In genomic region chr9:73067086-73067485, GRCm38 (mm10) we compare ENCODE assay signal across 9 mouse cellular contexts. TPM values are rescaled to one million over a fixed set of nuclear protein-coding genes. Genes with fewer than 3 reads are reported as not detected.
DNase-seq lines count a peak whose midpoint lies in the region; ATAC-seq and TF ChIP-seq lines count a peak whose summit lies in the region.
"Had no signal": no experiment of that assay in that cellular context is flagged by ENCODE, and none has a peak within 500 bp of the region (broad histone marks: within the 10 kb centered on the region; RNA-seq: fewer than 3 reads in every experiment).

No protein-coding gene starts in this region.

- H3K4me3 ChIP-seq in heart, embryonic 13.5 days = peak overlapping the region; percentile 30
- H3K4me3 ChIP-seq in intestine, postnatal 0 days (ENCODE audit: low read depth, low read length) = no peak overlapping the region
- no peak overlapping the region for H3K4me3 ChIP-seq in midbrain, embryonic 12.5 days

- 38% methylated on average over 10 of the region's 10 CpGs for WGBS in heart, embryonic 13.5 days
- WGBS in intestine, postnatal 0 days = 36% methylated on average over 10 of the region's 10 CpGs
- 35% methylated on average over 10 of the region's 10 CpGs for WGBS in midbrain, embryonic 12.5 days

- H3K9me3 ChIP-seq in heart, embryonic 13.5 days = no peaks in the 10 kb centered on the region
- no peaks in the 10 kb centered on the region for H3K9me3 ChIP-seq in intestine, postnatal 0 days (ENCODE audit: control insufficient read depth)
- no peaks in the 10 kb centered on the region for H3K9me3 ChIP-seq in midbrain, embryonic 12.5 days

- H3K27ac ChIP-seq in heart, embryonic 13.5 days (replicated peaks) = no peak overlapping the region
- no peak overlapping the region for H3K27ac ChIP-seq in intestine, postnatal 0 days (ENCODE audit: low read depth, low read length)
- H3K27ac ChIP-seq in midbrain, embryonic 12.5 days (replicated peaks) = peak overlapping the region; percentile 35; the same call in 1 of the 2 replicates

- H3K36me3 ChIP-seq in heart, embryonic 13.5 days = no peaks in the 10 kb centered on the region
- no peaks in the 10 kb centered on the region for H3K36me3 ChIP-seq in intestine, postnatal 0 days (ENCODE audit: control insufficient read depth, insufficient read depth)
- no peaks in the 10 kb centered on the region for H3K36me3 ChIP-seq in midbrain, embryonic 12.5 days

- no peaks in the 10 kb centered on the region for H3K27me3 ChIP-seq in heart, embryonic 13.5 days (replicated peaks)
- no peaks in the 10 kb centered on the region for H3K27me3 ChIP-seq in intestine, postnatal 0 days (replicated peaks; ENCODE audit: control insufficient read depth, insufficient read depth, low read length)
- H3K27me3 ChIP-seq in midbrain, embryonic 12.5 days = no peaks in the 10 kb centered on the region

- no peak for ATAC-seq in heart, embryonic 13.5 days (ENCODE audit: extremely low read depth, insufficient number of reproducible peaks, low FRiP score, low TSS enrichment)
- ATAC-seq in intestine, postnatal 0 days = no peak
- peak; percentile 38; the same call in 1 of the 2 replicates for ATAC-seq in midbrain, embryonic 12.5 days (ENCODE audit: low FRiP score, low read depth)

- intact Hi-C loops in heart, postnatal 10 days (cut with DNase I) = no loop called here

- no peak for DNase-seq in heart, postnatal 10 days
- peak; percentile 49 for DNase-seq in embryo, embryonic 10 days (ENCODE audit: low spot score)
- DNase-seq in cerebellum, postnatal 10 days = no peak
- DNase-seq in thymus, postnatal 14 days = no peak
- no peak for DNase-seq in adrenal gland, adult (ENCODE audit: inconsistent age in 2 of 2, low spot score in 1 of 2)
- DNase-seq: cerebellum, postnatal 14 days had no signal

- peak overlapping the region; percentile 57 for H3K4me2 ChIP-seq in heart, embryonic 13.5 days
- H3K4me2 ChIP-seq in intestine, postnatal 0 days (replicated peaks; ENCODE audit: low read depth) = peak overlapping the region; percentile 31
- H3K4me2 ChIP-seq in midbrain, embryonic 12.5 days (replicated peaks) = peak overlapping the region; percentile 29

- TF ChIP-seq CTCF in intestine, postnatal 0 days (IDR thresholded peaks at IDR 0.05; ENCODE audit: low read depth) = no peak

- H3K9ac ChIP-seq in heart, embryonic 13.5 days = no peak overlapping the region
- H3K9ac ChIP-seq in intestine, postnatal 0 days (ENCODE audit: low read depth, low read length) = no peak overlapping the region
- H3K9ac ChIP-seq in midbrain, embryonic 12.5 days (replicated peaks) = 0 out of 2 replicates have a peak overlapping the region, but pooled peaks have one; percentile 20

- H3K4me1 ChIP-seq in heart, embryonic 13.5 days = peaks cover 28% of the 10 kb centered on the region
- no peaks in the 10 kb centered on the region for H3K4me1 ChIP-seq in intestine, postnatal 0 days (replicated peaks; ENCODE audit: control insufficient read depth, insufficient read depth, low read length)
- H3K4me1 ChIP-seq in midbrain, embryonic 12.5 days = peaks cover 11% of the 10 kb centered on the region; the same call in 1 of the 2 replicates

RNA-seq across cellular contexts. Expression of gene Rab27a, which starts 22.4 kb away (rescaled TPM):
- polyA plus RNA-seq in heart, embryonic 13.5 days (2015; fragmentation: Nextera tagmentation; extraction: Ambion mirVana) = 3.5 and 3.6 TPM in 2 replicates
- total RNA-seq in heart, postnatal 10 days (2021) = 1 to 10 TPM; 4.4 to 6.7 TPM
- polyA plus RNA-seq in intestine, postnatal 0 days (2015; fragmentation: Nextera tagmentation; extraction: Ambion mirVana) = 5.7 and 5.8 TPM in 2 replicates
- 1.1 and 1.5 TPM in 2 replicates for polyA plus RNA-seq in midbrain, embryonic 12.5 days (2016; fragmentation: Nextera tagmentation; extraction: Ambion mirVana)

RNA-seq across cellular contexts. Expression of gene Pigb, which starts 26.9 kb away (rescaled TPM):
- 5.7 and 7.1 TPM in 2 replicates for polyA plus RNA-seq in heart, embryonic 13.5 days (2015; fragmentation: Nextera tagmentation; extraction: Ambion mirVana)
- 1 to 10 TPM; 3.9 to 4.3 TPM for total RNA-seq in heart, postnatal 10 days (2021)
- 4.7 and 5.9 TPM in 2 replicates for polyA plus RNA-seq in intestine, postnatal 0 days (2015; fragmentation: Nextera tagmentation; extraction: Ambion mirVana)
- polyA plus RNA-seq in midbrain, embryonic 12.5 days (2016; fragmentation: Nextera tagmentation; extraction: Ambion mirVana) = 12.6 TPM in 2 replicates

RNA-seq across cellular contexts. Expression of gene Khdc3, which starts 34.5 kb away (rescaled TPM):
- polyA plus RNA-seq in heart, embryonic 13.5 days (2015; fragmentation: Nextera tagmentation; extraction: Ambion mirVana) = not detected in 2 replicates
- not detected for total RNA-seq in heart, postnatal 10 days (2021)
- 0.16 TPM in 1 of 2 replicates, not detected in the other for polyA plus RNA-seq in intestine, postnatal 0 days (2015; fragmentation: Nextera tagmentation; extraction: Ambion mirVana)
- polyA plus RNA-seq in midbrain, embryonic 12.5 days (2016; fragmentation: Nextera tagmentation; extraction: Ambion mirVana) = not detected in 2 replicates

RNA-seq across cellular contexts. Expression of gene Gm20509, which starts 35.2 kb away (rescaled TPM):
- polyA plus RNA-seq in heart, embryonic 13.5 days (2015; fragmentation: Nextera tagmentation; extraction: Ambion mirVana) = not detected in 2 replicates
- not detected for total RNA-seq in heart, postnatal 10 days (2021)
- not detected in 2 replicates for polyA plus RNA-seq in intestine, postnatal 0 days (2015; fragmentation: Nextera tagmentation; extraction: Ambion mirVana)
- not detected in 2 replicates for polyA plus RNA-seq in midbrain, embryonic 12.5 days (2016; fragmentation: Nextera tagmentation; extraction: Ambion mirVana)

RNA-seq across cellular contexts. Expression of gene Rsl24d1, which starts 46.1 kb away (rescaled TPM):
- 83.9 and 87.0 TPM in 2 replicates for polyA plus RNA-seq in heart, embryonic 13.5 days (2015; fragmentation: Nextera tagmentation; extraction: Ambion mirVana)
- 10 to 100 TPM; 54.9 to 60.4 TPM for total RNA-seq in heart, postnatal 10 days (2021)
- 45.0 and 45.3 TPM in 2 replicates for polyA plus RNA-seq in intestine, postnatal 0 days (2015; fragmentation: Nextera tagmentation; extraction: Ambion mirVana)
- polyA plus RNA-seq in midbrain, embryonic 12.5 days (2016; fragmentation: Nextera tagmentation; extraction: Ambion mirVana) = 127 and 128 TPM in 2 replicates
